In genomic region chr14:105924712-105925111, GRCm38 (mm10) we compare ENCODE assay signal across 9 mouse cellular contexts. TPM values are rescaled to one million over a fixed set of nuclear protein-coding genes. Genes with fewer than 3 reads are reported as not detected.
DNase-seq lines count a peak whose midpoint lies in the region; ATAC-seq and TF ChIP-seq lines count a peak whose summit lies in the region.
"Had no signal": no experiment of that assay in that cellular context is flagged by ENCODE, and none has a peak within 500 bp of the region (broad histone marks: within the 10 kb centered on the region; RNA-seq: fewer than 3 reads in every experiment).

No protein-coding gene starts in this region.

- peak; percentile 69 for TF ChIP-seq CTCF in heart, adult 2 months (IDR thresholded peaks at IDR 0.05)
- TF ChIP-seq CTCF in lung, embryonic 14.5 days (IDR thresholded peaks at IDR 0.05; ENCODE audit: low read depth): peak; percentile 59
- TF ChIP-seq CTCF in brain, embryonic 14.5 days (IDR thresholded peaks at IDR 0.05; ENCODE audit: borderline replicate concordance, extremely low read depth, insufficient read depth, insufficient read length): peak; percentile 39

- no peak for ATAC-seq in heart, embryonic 11.5 days (replicated peaks; ENCODE audit: insufficient number of reproducible peaks, low FRiP score, low TSS enrichment)
- ATAC-seq in lung, embryonic 14.5 days (ENCODE audit: insufficient read depth): no peak
- ATAC-seq in monocyte, adult 5-6 weeks (replicated peaks; ENCODE audit: insufficient number of reproducible peaks, low FRiP score, low TSS enrichment, poor library complexity, severe bottlenecking): no peak

- H3K27ac ChIP-seq in heart, adult 2 months: no peak overlapping the region
- no peak overlapping the region for H3K27ac ChIP-seq in heart, embryonic 11.5 days (ENCODE audit: low read depth, low read length)
- H3K27ac ChIP-seq in lung, embryonic 14.5 days (ENCODE audit: low read depth): no peak overlapping the region
- H3K27ac ChIP-seq: limb, embryonic 13.5 days had no signal

- no peak overlapping the region for H3K4me3 ChIP-seq in heart, adult 2 months
- H3K4me3 ChIP-seq in heart, embryonic 11.5 days (ENCODE audit: low read depth, low read length): no peak overlapping the region
- H3K4me3 ChIP-seq in lung, embryonic 14.5 days (ENCODE audit: low read depth, low read length): no peak overlapping the region
- H3K4me3 ChIP-seq: limb, embryonic 13.5 days had no signal

- 0 out of 2 replicates have a peak, but pooled peaks cover 1% of the 10 kb centered on the region for H3K4me1 ChIP-seq in heart, adult 2 months (ENCODE audit: control insufficient read depth, insufficient read depth, low read length)
- H3K4me1 ChIP-seq in heart, embryonic 11.5 days (ENCODE audit: control insufficient read depth, insufficient read depth, low read length): peaks cover 15% of the 10 kb centered on the region; the same call in 1 of the 2 replicates
- peaks cover 18% of the 10 kb centered on the region for H3K4me1 ChIP-seq in lung, embryonic 14.5 days (ENCODE audit: insufficient read depth)

- 29% methylated on average over 1 of the region's 1 CpGs for WGBS in heart, adult 2 months
- 40% methylated on average over 1 of the region's 1 CpGs for WGBS in heart, embryonic 11.5 days (ENCODE audit: insufficient replicate concordance)
- WGBS in lung, embryonic 14.5 days: 37% methylated on average over 1 of the region's 1 CpGs

- TF ChIP-seq POLR2A in heart, adult 2 months (IDR thresholded peaks at IDR 0.05; ENCODE audit: insufficient read depth, low read depth, low read length): no peak
- no peak for TF ChIP-seq POLR2A in brain, embryonic 14.5 days (IDR thresholded peaks at IDR 0.05; ENCODE audit: borderline replicate concordance, extremely low read depth, insufficient read depth, insufficient read length, poor library complexity, severe bottlenecking)

- H3K79me2 ChIP-seq in heart, adult 2 months (replicated peaks; ENCODE audit: control insufficient read depth, insufficient read depth, low read length): no peaks in the 10 kb centered on the region

- no peaks in the 10 kb centered on the region for H3K9me3 ChIP-seq in heart, embryonic 11.5 days (replicated peaks; ENCODE audit: control insufficient read depth, low read length)
- no peaks in the 10 kb centered on the region for H3K9me3 ChIP-seq in lung, embryonic 14.5 days (ENCODE audit: low read depth, low read length)
- H3K9me3 ChIP-seq: limb, embryonic 13.5 days had no signal

- intact Hi-C loops in heart, adult 2 months (cut with DNase I): loop anchor here (1.0 kb wide), 1 partner anchor 527 kb away; no protein-coding TSS in a partner anchor

- no peaks in the 10 kb centered on the region for H3K36me3 ChIP-seq in heart, adult 2 months (ENCODE audit: control insufficient read depth, insufficient read depth, low read length)
- H3K36me3 ChIP-seq in heart, embryonic 11.5 days (ENCODE audit: control insufficient read depth, insufficient read depth, low read length): no peaks in the 10 kb centered on the region
- no peaks in the 10 kb centered on the region for H3K36me3 ChIP-seq in lung, embryonic 14.5 days (ENCODE audit: insufficient read depth)
- H3K36me3 ChIP-seq: limb, embryonic 13.5 days had no signal

- TF ChIP-seq EP300 in heart, adult 2 months (IDR thresholded peaks at IDR 0.05; ENCODE audit: insufficient read depth, low read depth, low read length): no peak

- no peaks in the 10 kb centered on the region for H3K27me3 ChIP-seq in heart, adult 2 months (ENCODE audit: control insufficient read depth, insufficient read depth, low read length)
- no peaks in the 10 kb centered on the region for H3K27me3 ChIP-seq in heart, embryonic 11.5 days (ENCODE audit: control insufficient read depth, insufficient read depth, low read length)
- no peaks in the 10 kb centered on the region for H3K27me3 ChIP-seq in lung, embryonic 14.5 days (ENCODE audit: insufficient read depth, low read length)
- H3K27me3 ChIP-seq: limb, embryonic 13.5 days had no signal

- no peak for DNase-seq in heart, adult 2 months
- DNase-seq in lung, embryonic 14.5 days: peak; percentile 78
- DNase-seq in lung, postnatal 25 days (ENCODE audit: low spot score): no peak
- DNase-seq in brain, embryonic 14.5 days (ENCODE audit: low read depth): peak; percentile 65
- peak; percentile 6 for DNase-seq in retina, adult 2 months (ENCODE audit: low read depth, low spot score)
- DNase-seq in spleen, adult 18-20 months: no peak

- no peak overlapping the region for H3K4me2 ChIP-seq in heart, embryonic 11.5 days
- H3K4me2 ChIP-seq in lung, embryonic 14.5 days: no peak overlapping the region
- H3K4me2 ChIP-seq: limb, embryonic 13.5 days had no signal

- no peak overlapping the region for H3K9ac ChIP-seq in heart, adult 2 months (ENCODE audit: low read depth, low read length)
- no peak overlapping the region for H3K9ac ChIP-seq in heart, embryonic 11.5 days (ENCODE audit: low read depth, low read length)
- no peak overlapping the region for H3K9ac ChIP-seq in lung, embryonic 14.5 days
- H3K9ac ChIP-seq: limb, embryonic 13.5 days had no signal

RNA-seq across cellular contexts. Expression of gene Spry2, which starts 28.1 kb away (rescaled TPM):
- 10 to 100 TPM; 20.3 to 25.9 TPM for total RNA-seq in heart, adult 2 months (2021)
- 14.8 and 21.2 TPM in 2 replicates for polyA plus RNA-seq in heart, adult 2 months (2012; rRNA removed)
- 58.3 and 62.9 TPM in 2 replicates for polyA plus RNA-seq in heart, embryonic 11.5 days (2014; fragmentation: Nextera tagmentation; extraction: Ambion mirVana)
- 43.6 and 46.6 TPM in 2 replicates for polyA plus RNA-seq in lung, embryonic 14.5 days (2014; fragmentation: Nextera tagmentation; extraction: Ambion mirVana)
- polyA plus RNA-seq in brain, embryonic 14.5 days (2012; rRNA removed): 11.3 and 20.5 TPM in 2 replicates
- total RNA-seq in monocyte, adult 5-6 weeks (2017): 81.2 to 123 TPM (median 94.5 TPM) in 3 replicates

Comparison
In these comparisons a context has a peak if more than half of its experiments do, and no peak if none do; other contexts are left out.
1. DNase-seq: peak in lung, embryonic 14.5 days (single experiment), brain, embryonic 14.5 days (single experiment) and retina, adult 2 months (single experiment); none in heart, adult 2 months (0 of 2), lung, postnatal 25 days (single experiment) and spleen, adult 18-20 months (0 of 2).
2. Peak in every context shown above with its lines, with median percentiles within 50 percentile points of each other: CTCF ChIP-seq.